Comparison of ENCODE assay signal across 26 mouse cellular contexts in genomic region chr15:97716782-97717181, GRCm38 (mm10). TPM values are rescaled to one million over a fixed set of nuclear protein-coding genes. Genes with fewer than 3 reads are reported as not detected.
"Had no signal": no experiment of that assay in that cellular context is flagged by ENCODE, and none has a peak within 500 bp of the region (broad histone marks: within the 10 kb centered on the region; RNA-seq: fewer than 3 reads in every experiment).

No protein-coding gene starts in this region.

- ATAC-seq: hindbrain, postnatal 0 days; intestine, embryonic 16.5 days had no signal

- H3K4me1 ChIP-seq: hindbrain, embryonic 15.5 days; liver, embryonic 13.5 days had no signal

- H3K4me3 ChIP-seq: heart, adult 2 months; heart, embryonic 15.5 days; hindbrain, embryonic 13.5 days; hindbrain, embryonic 15.5 days; kidney, embryonic 15.5 days; left cerebral cortex, adult 2 months; limb, embryonic 10.5 days; limb, embryonic 12.5 days; liver, embryonic 13.5 days had no signal

- H3K4me2 ChIP-seq: heart, embryonic 11.5 days; heart, embryonic 15.5 days; hindbrain, embryonic 13.5 days; hindbrain, embryonic 15.5 days; kidney, embryonic 15.5 days; limb, embryonic 12.5 days; liver, embryonic 11.5 days; liver, embryonic 13.5 days had no signal

- H3K27me3 ChIP-seq: heart, embryonic 15.5 days; hindbrain, embryonic 15.5 days; kidney, embryonic 15.5 days; limb, embryonic 12.5 days had no signal

- H3K27ac ChIP-seq: heart, adult 2 months; heart, embryonic 15.5 days; hindbrain, embryonic 13.5 days; hindbrain, embryonic 15.5 days; hindbrain, postnatal 0 days; kidney, embryonic 15.5 days; kidney, postnatal 0 days; left cerebral cortex, adult 2 months; limb, embryonic 10.5 days; limb, embryonic 12.5 days; liver, embryonic 13.5 days had no signal

- DNase-seq: gastrocnemius, postnatal 14 days; gastrocnemius, postnatal 36 days; heart, adult 11 months; heart, adult 2 months; heart, postnatal 14 days; heart, postnatal 36 days; kidney, adult 11 months; kidney, adult 2 months; kidney, adult 9 months; kidney, postnatal 14 days; kidney, postnatal 36 days; liver; liver, embryonic 13.5 days had no signal

- H3K9me3 ChIP-seq: heart, embryonic 15.5 days; hindbrain, embryonic 13.5 days; hindbrain, embryonic 15.5 days; kidney, embryonic 15.5 days; limb, embryonic 10.5 days; limb, embryonic 12.5 days; liver, embryonic 13.5 days had no signal

- H3K36me3 ChIP-seq: heart, embryonic 15.5 days; hindbrain, embryonic 13.5 days; hindbrain, embryonic 15.5 days; kidney, embryonic 15.5 days; limb, embryonic 10.5 days; limb, embryonic 12.5 days; liver, embryonic 13.5 days had no signal

- H3K9ac ChIP-seq: heart, embryonic 15.5 days; hindbrain, embryonic 13.5 days; hindbrain, embryonic 15.5 days; kidney, embryonic 15.5 days; limb, embryonic 12.5 days; liver, embryonic 13.5 days had no signal

RNA-seq across cellular contexts. Expression of gene Endou, which starts 14.4 kb away (rescaled TPM):
- polyA plus RNA-seq: heart, embryonic 11.5 days; intestine, embryonic 14.5 days; liver, embryonic 11.5 days; liver, embryonic 13.5 days had no signal
